Mouse (Mus musculus) embryonic facial prominence, embryonic 13.5 days (tissue): ENCODE measurements at regions not wholly inside any gene's neighbourhood (a gene's known extent, or its start where the extent isn't known, plus 50 kb on each side); places are given as distances from the start of the nearest gene placed in this dataset.
A peak's percentile ranks its signal among the peaks of the same experiment; 100 is the strongest.

Experiments
- ATAC-seq: fragments of 200-750 bp; cut with Nextera tagmentation; 2 replicates; pipeline ENCODE4 v1.8.0; 2017; ENCODE audit warnings: low read depth; ENCODE audit not compliant: insufficient number of reproducible peaks, insufficient read depth, low FRiP score, low TSS enrichment
- H3K27ac ChIP-seq: fragments of 300-500 bp; sonication (generic); 2 replicates; pipeline ENCODE4 v1.5.1; 2015; ENCODE audit warnings: moderate library complexity, mild to moderate bottlenecking, inconsistent platforms
- H3K27me3 ChIP-seq: fragments of 300-500 bp; sonication (generic); 2 replicates; pipeline ENCODE4 v1.6.1; 2015; ENCODE audit warnings: mild to moderate bottlenecking, inconsistent platforms
- H3K36me3 ChIP-seq: fragments of 300-500 bp; sonication (generic); 2 replicates; pipeline ENCODE4 v1.6.1; 2015; ENCODE audit warnings: mild to moderate bottlenecking, inconsistent platforms
- H3K4me1 ChIP-seq: fragments of 300-500 bp; sonication (generic); 2 replicates; pipeline ENCODE4 v1.6.1; 2015; ENCODE audit warnings: inconsistent platforms
- H3K4me2 ChIP-seq: fragments of 300-500 bp; sonication (generic); 2 replicates; pipeline ENCODE4 v1.6.1; 2015; ENCODE audit warnings: moderate library complexity, mild to moderate bottlenecking, inconsistent platforms
- H3K4me3 ChIP-seq: fragments of 300-500 bp; sonication (generic); 2 replicates; pipeline ENCODE4 v1.5.1; 2015; ENCODE audit warnings: mild to moderate bottlenecking, inconsistent platforms
- H3K9ac ChIP-seq: fragments of 300-500 bp; sonication (generic); 2 replicates; pipeline ENCODE4 v1.6.1; 2015; ENCODE audit warnings: mild to moderate bottlenecking, inconsistent platforms
- H3K9me3 ChIP-seq: fragments of 300-500 bp; sonication (generic); 2 replicates; pipeline ENCODE4 v1.6.1; 2016; ENCODE audit warnings: inconsistent platforms
- WGBS: fragments of 180-500 bp; shearing (Covaris S2); methylation state at CpG from one replicate; pipeline ENCODE4 v1.1.7; 2015; ENCODE audit warnings: mixed read lengths; 5-methylcytosine and 5-hydroxymethylcytosine counted together

DNA sequence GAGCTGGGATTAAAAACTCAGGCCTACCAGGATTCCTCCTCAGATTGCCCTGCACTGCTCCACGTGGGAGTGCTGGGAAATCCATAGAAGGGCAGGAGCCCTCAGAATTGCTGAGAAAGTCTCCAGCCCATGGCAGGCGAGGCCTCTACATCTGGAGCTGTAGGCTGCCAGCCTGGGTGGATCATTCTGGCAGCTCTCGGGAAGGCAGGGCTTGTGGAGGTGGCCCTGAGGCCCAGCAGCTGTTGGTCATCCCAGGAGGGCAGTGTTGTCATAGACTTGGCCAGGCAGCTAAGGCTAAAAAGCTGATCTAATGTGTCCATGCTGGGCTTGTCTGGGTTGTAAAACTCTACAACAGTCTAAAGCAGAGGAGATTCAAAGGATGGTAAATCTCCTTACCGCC lies 101.6 kb upstream of the Aldh1a3 start:
- Histone ChIP-seq H3K9me3 (no peaks in the 10 kb centered on the region), H3K4me1 (peaks cover 15% of the 10 kb centered on the region), H3K4me3 (no peak overlapping the region), H3K27me3 (no peaks in the 10 kb centered on the region), H3K36me3 (no peaks in the 10 kb centered on the region), H3K4me2 (no peak overlapping the region), H3K9ac (no peak overlapping the region), H3K27ac (no peak overlapping the region)
- 78% methylated on average over 4 of the region's 4 CpGs for WGBS
- ATAC-seq, result no peak

DNA sequence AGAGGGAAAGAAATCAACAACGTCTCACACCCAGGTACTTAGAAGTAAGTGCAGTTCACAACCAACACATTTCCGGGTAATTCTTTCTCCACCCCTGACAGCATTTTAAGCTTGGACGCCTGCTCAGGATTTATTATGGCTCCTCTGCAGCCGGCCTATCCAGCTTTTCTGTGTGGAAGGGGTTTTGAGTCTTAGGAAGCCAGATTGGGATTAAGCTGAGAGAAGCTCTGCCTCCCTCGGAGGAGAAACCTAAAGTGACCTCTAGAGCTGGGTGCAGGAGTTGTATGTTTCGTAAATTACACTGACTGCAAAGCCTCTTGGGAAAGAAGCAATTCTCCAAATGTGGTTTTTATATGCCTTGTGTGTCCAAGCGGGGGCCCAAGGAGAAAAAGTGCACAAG lies 96.6 kb upstream of the Aldh1a3 start:
- H3K9me3 ChIP-seq, result no peaks in the 10 kb centered on the region
- no peaks in the 10 kb centered on the region for H3K27me3 ChIP-seq
- H3K4me2 ChIP-seq, result no peak overlapping the region
- ATAC-seq, result no peak
- H3K27ac ChIP-seq, result no peak overlapping the region
- peaks cover 12% of the 10 kb centered on the region; the same call in 1 of the 2 replicates for H3K4me1 ChIP-seq
- 46% methylated on average over 7 of the region's 7 CpGs for WGBS
- no peak overlapping the region for H3K9ac ChIP-seq
- H3K4me3 ChIP-seq, result no peak overlapping the region
- no peaks in the 10 kb centered on the region for H3K36me3 ChIP-seq

DNA sequence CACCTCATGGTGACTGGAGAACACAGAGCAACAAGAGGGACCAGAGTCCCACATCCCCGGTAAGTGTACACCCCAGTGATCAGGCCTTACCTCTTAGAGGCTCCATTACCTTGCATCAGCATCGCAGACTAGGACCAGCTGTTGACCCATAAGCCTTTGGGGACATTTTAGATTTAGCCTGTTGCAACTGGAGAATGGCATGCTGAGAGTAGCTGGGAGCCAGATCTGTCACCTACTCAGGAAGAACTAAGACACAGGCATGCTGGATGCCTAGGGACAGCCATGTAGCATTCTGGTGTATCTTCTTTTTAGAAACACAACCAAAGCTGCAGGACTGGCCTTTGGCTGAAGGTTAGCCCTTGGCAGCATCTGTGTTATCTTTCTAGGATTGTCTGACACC lies 94.2 kb upstream of the Aldh1a3 start:
- no peak overlapping the region for H3K4me2 ChIP-seq
- no peaks in the 10 kb centered on the region for H3K9me3 ChIP-seq
- H3K9ac ChIP-seq, result no peak overlapping the region
- no peak overlapping the region for H3K4me3 ChIP-seq
- H3K36me3 ChIP-seq, result no peaks in the 10 kb centered on the region
- 85% methylated on average over 2 of the region's 2 CpGs for WGBS
- peaks cover 12% of the 10 kb centered on the region; the same call in 1 of the 2 replicates for H3K4me1 ChIP-seq
- no peak for ATAC-seq
- no peak overlapping the region for H3K27ac ChIP-seq
- no peaks in the 10 kb centered on the region for H3K27me3 ChIP-seq

DNA sequence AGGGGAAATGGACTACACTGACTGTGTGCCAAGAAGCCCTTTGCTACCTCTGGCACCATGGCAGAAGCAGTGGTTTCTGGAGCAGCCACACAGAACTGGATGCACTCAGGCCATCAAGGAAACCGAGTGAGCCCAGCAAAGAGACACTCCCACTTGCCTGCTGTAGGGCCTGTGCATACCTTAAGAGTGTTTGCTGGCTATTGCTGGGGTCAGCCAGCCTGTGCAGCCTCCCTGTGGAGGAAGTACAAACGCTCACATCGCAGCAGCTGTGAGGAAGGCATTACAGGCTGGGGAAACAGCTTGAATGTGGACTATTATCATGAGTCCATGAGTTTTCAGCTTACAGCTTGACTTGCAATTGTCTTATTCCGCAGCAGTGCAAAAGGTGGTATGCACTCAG lies 88.8 kb upstream of the Aldh1a3 start:
- no peak for ATAC-seq

DNA sequence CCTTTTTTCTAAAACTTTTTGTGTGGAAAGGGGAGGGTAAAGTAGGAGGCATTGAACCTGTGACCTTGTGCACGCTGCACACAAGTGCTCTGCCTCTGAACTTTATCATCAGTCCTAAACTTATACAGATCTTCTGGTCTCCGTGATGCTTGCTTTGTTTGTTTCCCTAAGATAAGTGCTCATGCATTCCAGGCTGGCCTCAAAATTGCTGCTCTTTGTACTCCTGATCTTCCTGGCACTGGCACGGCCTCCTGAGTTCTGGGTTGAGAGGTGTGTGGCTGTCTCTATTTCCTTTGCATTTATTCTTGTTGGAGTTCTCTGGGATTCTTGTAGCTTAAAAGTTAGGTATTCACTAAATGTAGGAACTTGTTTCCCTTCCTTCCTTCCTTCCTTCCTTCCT lies 86.1 kb upstream of the Aldh1a3 start:
- Histone ChIP-seq H3K4me1 (no peaks in the 10 kb centered on the region), H3K36me3 (no peaks in the 10 kb centered on the region), H3K4me3 (no peak overlapping the region), H3K27me3 (no peaks in the 10 kb centered on the region), H3K9me3 (peaks cover 3% of the 10 kb centered on the region; the same call in 1 of the 2 replicates), H3K27ac (no peak overlapping the region), H3K4me2 (no peak overlapping the region), H3K9ac (no peak overlapping the region)
- no peak for ATAC-seq
- 54% methylated on average over 3 of the region's 3 CpGs for WGBS

More for the DNA sequence above, 88.8 kb upstream of the Aldh1a3 start:
- Histone ChIP-seq H3K9me3 (peaks cover 3% of the 10 kb centered on the region; the same call in 1 of the 2 replicates), H3K9ac (no peak overlapping the region), H3K4me3 (no peak overlapping the region), H3K36me3 (no peaks in the 10 kb centered on the region), H3K27ac (no peak overlapping the region), H3K4me1 (no peaks in the 10 kb centered on the region), H3K27me3 (no peaks in the 10 kb centered on the region), H3K4me2 (no peak overlapping the region)
- 57% methylated on average over 4 of the region's 4 CpGs for WGBS

DNA sequence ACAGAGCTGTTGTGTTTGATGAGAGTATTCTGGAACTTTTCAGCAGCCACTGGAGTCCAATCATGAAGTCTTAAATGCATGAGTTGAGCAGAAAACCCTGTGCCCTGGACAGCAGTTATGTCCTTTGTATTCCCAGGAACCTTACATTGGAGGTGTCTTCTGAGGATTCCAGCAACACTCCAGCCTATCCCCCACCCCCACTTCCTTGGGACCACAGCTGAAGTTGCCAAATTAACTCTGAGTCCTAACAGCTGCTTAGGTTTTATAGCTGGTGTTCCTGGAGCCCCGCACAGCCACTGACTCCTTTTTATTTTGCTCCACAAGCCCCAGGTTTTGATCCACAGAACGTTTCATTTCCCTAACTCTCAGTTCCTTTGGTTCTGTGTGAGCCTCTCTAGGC lies 78.4 kb upstream of the Aldh1a3 start:
- Histone ChIP-seq H3K9me3 (no peaks in the 10 kb centered on the region), H3K4me3 (no peak overlapping the region), H3K36me3 (no peaks in the 10 kb centered on the region), H3K9ac (no peak overlapping the region), H3K4me1 (peaks cover 14% of the 10 kb centered on the region), H3K4me2 (no peak overlapping the region), H3K27me3 (no peaks in the 10 kb centered on the region), H3K27ac (no peak overlapping the region)
- ATAC-seq, result no peak
- 67% methylated on average over 2 of the region's 2 CpGs for WGBS

DNA sequence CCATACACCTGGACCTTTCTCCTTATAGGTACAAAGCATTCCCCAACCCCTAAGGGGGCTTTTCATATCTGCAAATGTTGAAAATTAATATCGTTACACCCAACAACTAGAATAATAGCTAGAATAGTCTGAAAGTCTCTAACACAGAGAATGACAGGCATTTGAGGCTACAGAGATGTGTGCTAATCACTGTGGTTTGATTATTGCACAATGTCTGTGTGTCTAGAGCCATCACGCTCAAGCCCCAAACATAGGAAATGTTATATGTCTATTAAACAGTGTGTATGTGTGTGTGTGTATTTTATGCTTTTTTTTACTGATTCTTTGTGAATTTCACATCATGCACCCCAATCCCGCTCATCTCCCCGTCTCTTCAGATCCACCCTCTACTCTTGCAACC lies 77.2 kb upstream of the Aldh1a3 start:
- Histone ChIP-seq H3K4me3 (no peak overlapping the region), H3K9me3 (no peaks in the 10 kb centered on the region), H3K4me2 (no peak overlapping the region), H3K27me3 (no peaks in the 10 kb centered on the region), H3K9ac (no peak overlapping the region), H3K27ac (no peak overlapping the region), H3K36me3 (no peaks in the 10 kb centered on the region), H3K4me1 (peaks cover 14% of the 10 kb centered on the region)
- WGBS, result 93% methylated on average over 4 of the region's 4 CpGs
- no peak for ATAC-seq

DNA sequence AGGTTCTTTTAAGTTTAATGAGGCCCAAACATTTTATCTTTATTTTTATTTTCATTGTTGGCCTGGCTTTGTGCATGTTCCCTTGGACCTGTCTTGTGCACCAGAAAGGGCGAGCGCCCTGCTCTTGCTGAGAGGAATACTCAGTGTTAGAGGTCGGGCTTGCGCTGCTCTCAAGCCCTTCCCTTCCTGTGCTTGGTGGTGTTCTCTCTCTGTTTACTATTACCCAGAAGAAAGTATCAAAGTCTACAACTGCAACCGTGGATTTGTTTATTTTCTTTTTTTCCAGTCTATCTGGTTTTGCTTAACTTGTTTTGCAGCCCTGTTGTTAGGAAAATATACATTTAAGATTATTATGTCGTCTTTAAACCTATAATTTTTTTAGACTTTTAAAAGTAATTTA lies 74.1 kb upstream of the Aldh1a3 start:
- WGBS, result 53% methylated on average over 6 of the region's 6 CpGs
- H3K27me3 ChIP-seq, result no peaks in the 10 kb centered on the region
- no peak overlapping the region for H3K4me3 ChIP-seq
- no peak for ATAC-seq
- H3K4me1 ChIP-seq, result peaks cover 10% of the 10 kb centered on the region
- H3K9ac ChIP-seq, result no peak overlapping the region
- H3K27ac ChIP-seq, result no peak overlapping the region
- H3K9me3 ChIP-seq, result no peaks in the 10 kb centered on the region
- H3K4me2 ChIP-seq, result no peak overlapping the region
- H3K36me3 ChIP-seq, result no peaks in the 10 kb centered on the region

DNA sequence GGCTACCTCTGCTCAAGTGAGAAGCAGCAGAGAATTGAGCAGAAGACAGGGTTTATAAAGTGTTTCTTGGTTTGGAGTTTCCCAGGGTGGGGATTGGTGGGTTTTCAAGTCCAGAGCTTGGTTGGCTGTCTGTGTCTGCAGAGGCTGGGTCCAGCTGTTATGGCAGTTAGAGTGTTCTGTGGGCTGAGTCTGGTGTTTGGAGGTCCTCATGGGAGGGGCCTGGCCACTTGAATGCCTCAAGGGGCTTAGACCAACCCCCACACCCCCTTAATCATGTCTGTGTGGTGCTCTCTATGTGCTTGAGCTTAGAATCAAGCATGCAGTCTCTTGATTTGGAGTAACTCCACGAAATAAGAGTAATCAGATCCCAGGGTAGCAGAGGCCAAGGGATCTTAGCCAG lies 70.2 kb upstream of the Aldh1a3 start:
- WGBS, result 46% methylated on average over 1 of the region's 1 CpGs
- Histone ChIP-seq H3K27me3 (no peaks in the 10 kb centered on the region), H3K4me1 (peaks cover 11% of the 10 kb centered on the region), H3K9ac (no peak overlapping the region), H3K4me3 (no peak overlapping the region), H3K4me2 (no peak overlapping the region), H3K36me3 (no peaks in the 10 kb centered on the region), H3K27ac (no peak overlapping the region), H3K9me3 (no peaks in the 10 kb centered on the region)
- no peak for ATAC-seq

DNA sequence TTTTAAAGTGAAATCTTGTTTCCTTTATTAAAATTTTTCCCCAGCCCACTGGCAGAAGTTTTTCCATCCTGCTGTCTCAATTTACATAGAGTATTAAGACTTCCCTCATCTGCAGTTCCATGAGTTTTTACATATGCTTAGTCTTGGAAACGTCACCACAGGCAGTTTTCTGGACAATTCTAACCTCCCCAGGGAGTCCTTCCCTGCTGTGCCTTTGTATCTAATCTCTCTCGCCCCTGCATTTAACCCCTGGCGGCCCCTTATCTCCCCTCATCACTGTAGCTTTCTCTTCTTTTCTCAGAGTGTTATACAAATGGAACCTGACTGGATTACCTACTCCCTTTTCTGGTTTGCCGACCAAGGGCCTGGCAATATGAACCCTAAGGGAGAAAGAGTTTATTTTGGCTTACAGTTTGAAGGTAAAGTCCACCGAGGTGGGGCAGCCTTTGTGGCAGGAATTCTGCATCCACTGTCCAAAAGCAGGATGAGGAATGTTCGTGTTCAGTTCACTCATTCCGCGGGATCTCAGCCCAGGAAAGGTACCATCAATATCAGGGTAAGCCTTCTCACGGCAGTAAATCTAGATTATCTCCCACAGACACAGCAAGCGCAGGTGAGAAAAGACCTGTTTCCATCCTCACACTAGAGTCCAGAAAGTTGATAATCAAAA lies 66.0 kb upstream of the Aldh1a3 start:
- 66% methylated on average over 10 of the region's 10 CpGs for WGBS
- H3K9ac ChIP-seq, result no peak overlapping the region

DNA sequence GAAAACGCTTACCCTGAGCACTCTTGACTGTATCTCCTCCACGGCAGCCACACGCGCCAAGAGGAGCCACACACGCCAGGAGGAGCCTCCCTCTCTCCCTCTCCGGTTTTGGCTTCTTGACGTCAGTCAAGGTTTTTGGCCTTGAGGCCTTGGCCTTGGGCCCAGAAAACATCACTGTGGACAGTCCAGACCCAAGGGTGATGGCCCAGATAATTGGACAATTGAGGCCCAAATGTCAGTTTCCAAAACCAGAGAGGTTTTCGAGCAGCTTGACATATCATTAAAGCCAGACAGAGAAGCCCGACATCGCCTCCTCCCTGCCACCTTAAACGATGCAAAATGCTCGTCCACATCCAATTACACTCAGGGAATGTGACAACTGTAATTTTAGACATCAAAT lies 65.4 kb upstream of the Aldh1a3 start:
- WGBS, result 56% methylated on average over 12 of the region's 12 CpGs
- Histone ChIP-seq H3K4me3 (no peak overlapping the region), H3K4me1 (peaks cover 8% of the 10 kb centered on the region), H3K4me2 (no peak overlapping the region), H3K9ac (no peak overlapping the region), H3K27ac (no peak overlapping the region), H3K9me3 (no peaks in the 10 kb centered on the region), H3K36me3 (no peaks in the 10 kb centered on the region), H3K27me3 (no peaks in the 10 kb centered on the region)
- 0 out of 2 replicates have a peak, but pooled peaks have one; percentile 37 for ATAC-seq

More for the DNA sequence above, 66.0 kb upstream of the Aldh1a3 start:
- Histone ChIP-seq H3K4me3 (no peak overlapping the region), H3K9me3 (no peaks in the 10 kb centered on the region), H3K4me1 (peaks cover 8% of the 10 kb centered on the region), H3K4me2 (no peak overlapping the region), H3K27ac (peak overlapping the region; percentile 29; the same call in 1 of the 2 replicates), H3K27me3 (no peaks in the 10 kb centered on the region), H3K36me3 (no peaks in the 10 kb centered on the region)
- ATAC-seq, result no peak

DNA sequence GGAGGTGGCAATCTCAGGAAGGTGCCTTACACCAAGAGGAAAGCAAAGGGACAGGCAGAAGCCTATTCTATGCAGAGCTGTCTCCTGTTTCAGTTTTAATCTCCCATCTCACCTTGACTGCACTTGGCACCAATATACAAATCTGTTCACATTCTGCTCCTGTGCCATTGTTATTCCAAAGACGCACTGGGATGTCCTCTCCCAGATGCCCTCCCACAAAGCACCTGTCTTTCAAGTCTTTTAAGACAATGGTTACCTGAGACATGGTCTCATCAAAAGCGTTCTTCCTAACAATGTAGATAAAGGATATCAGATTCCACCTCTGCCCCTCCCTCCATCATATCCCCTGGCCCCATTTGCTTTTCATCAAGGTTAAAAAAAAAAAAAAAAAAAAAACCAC lies 64.2 kb upstream of the Aldh1a3 start:
- no peak overlapping the region for H3K4me2 ChIP-seq
- peaks cover 8% of the 10 kb centered on the region; the same call in 1 of the 2 replicates for H3K4me1 ChIP-seq
- no peak overlapping the region for H3K4me3 ChIP-seq
- WGBS, result 49% methylated on average over 2 of the region's 2 CpGs
- H3K36me3 ChIP-seq, result no peaks in the 10 kb centered on the region
- H3K9ac ChIP-seq, result no peak overlapping the region
- no peaks in the 10 kb centered on the region for H3K27me3 ChIP-seq
- ATAC-seq, result no peak
- no peak overlapping the region for H3K27ac ChIP-seq
- H3K9me3 ChIP-seq, result no peaks in the 10 kb centered on the region
